In genomic region chr4:125571651-125572311, GRCm38 (mm10) we compare ENCODE assay signal across 23 mouse cellular contexts.
DNase-seq lines count a peak whose midpoint lies in the region; ATAC-seq lines count a peak whose summit lies in the region.
"Had no signal": no experiment of that assay in that cellular context is flagged by ENCODE, and none has a peak within 500 bp of the region (broad histone marks: within the 10 kb centered on the region; RNA-seq: fewer than 3 reads in every experiment).

No protein-coding gene starts in this region.

- H3K4me1 ChIP-seq in midbrain, embryonic 14.5 days (ENCODE audit: control insufficient read depth, insufficient read depth, low read length), result peaks cover 25% of the 10 kb centered on the region
- H3K4me1 ChIP-seq: heart, embryonic 15.5 days had no signal

- 0 out of 2 replicates have a peak overlapping the region, but pooled peaks have one; percentile 26 for H3K27ac ChIP-seq in midbrain, embryonic 14.5 days (replicated peaks; ENCODE audit: low read depth, low read length)
- H3K27ac ChIP-seq: embryonic facial prominence, embryonic 15.5 days; heart, embryonic 15.5 days; kidney, postnatal 0 days; macrophage had no signal

- WGBS in midbrain, embryonic 14.5 days, result 35% methylated on average over 12 of the region's 12 CpGs

- H3K4me2 ChIP-seq in midbrain, embryonic 14.5 days (ENCODE audit: low read length), result no peak overlapping the region
- H3K4me2 ChIP-seq: embryonic facial prominence, embryonic 15.5 days; heart, embryonic 15.5 days; liver, embryonic 11.5 days had no signal

- H3K36me3 ChIP-seq in midbrain, embryonic 14.5 days (ENCODE audit: control insufficient read depth, insufficient read depth, low read length), result no peaks in the 10 kb centered on the region
- H3K36me3 ChIP-seq: embryonic facial prominence, embryonic 15.5 days; heart, embryonic 15.5 days had no signal

- H3K27me3 ChIP-seq in midbrain, embryonic 14.5 days (ENCODE audit: control insufficient read depth, insufficient read depth, low read length), result no peaks in the 10 kb centered on the region; the same call in 1 of the 2 replicates

- no peak overlapping the region for H3K4me3 ChIP-seq in midbrain, embryonic 14.5 days (replicated peaks; ENCODE audit: low read depth, low read length)
- H3K4me3 ChIP-seq: embryonic facial prominence, embryonic 15.5 days; heart, embryonic 15.5 days had no signal

- no peak overlapping the region for H3K9ac ChIP-seq in midbrain, embryonic 14.5 days (replicated peaks; ENCODE audit: low read length)
- H3K9ac ChIP-seq: embryonic facial prominence, embryonic 15.5 days; heart, embryonic 15.5 days; liver, postnatal 0 days had no signal

- no peaks in the 10 kb centered on the region for H3K9me3 ChIP-seq in midbrain, embryonic 14.5 days (ENCODE audit: control insufficient read depth, low read length)
- H3K9me3 ChIP-seq: embryonic facial prominence, embryonic 15.5 days; heart, embryonic 15.5 days had no signal

- DNase-seq in cerebellum, postnatal 14 days, result peak; percentile 35 to 54
- no peak for DNase-seq in cerebellum, adult 11-12 months
- DNase-seq in left cerebral cortex, postnatal 4 days, result peak; percentile 58
- DNase-seq in left cerebral cortex, adult 18-20 months (ENCODE audit: low spot score in 2 of 2), result no peak
- peak; percentile 53 for DNase-seq in MN1 (ENCODE audit: low spot score)
- DNase-seq in midbrain, embryonic 14.5 days, result peak; percentile 37
- no peak for DNase-seq in layer of hippocampus, adult 11-12 months (ENCODE audit: low spot score)
- no peak for DNase-seq in right cerebral cortex, adult 18-20 months
- DNase-seq: adrenal gland, postnatal 36 days; cerebellum, adult 11 months; cerebellum, postnatal 36 days; embryo, embryonic 11 days; gastrocnemius, postnatal 36 days; kidney, adult 2 months; liver, postnatal 0 days; right cerebral cortex, postnatal 4 days; thymus, postnatal 25 days had no signal

- intact Hi-C loops in left cerebral cortex, postnatal 4 days (cut with DNase I), result no loop called here

- ATAC-seq in midbrain, embryonic 14.5 days (ENCODE audit: low FRiP score, low TSS enrichment), result no peak
- ATAC-seq: liver, postnatal 0 days; lung, postnatal 0 days had no signal

Comparison
In these comparisons a context has a peak if more than half of its experiments do, and no peak if none do; other contexts are left out.
1. DNase-seq: peak in cerebellum, postnatal 14 days (2 of 2), left cerebral cortex, postnatal 4 days (single experiment), MN1 (single experiment) and midbrain, embryonic 14.5 days (single experiment); none in cerebellum, adult 11-12 months (single experiment), left cerebral cortex, adult 18-20 months (0 of 2), layer of hippocampus, adult 11-12 months (single experiment) and right cerebral cortex, adult 18-20 months (single experiment).